Mouse (Mus musculus) G1E-ER4 (cell line): ENCODE results near the gene Dhh. TPM values are rescaled to one million over a fixed set of nuclear protein-coding genes. Genes with fewer than 3 reads are reported as not detected.

Experiments used
- GATA1 ChIP-seq: IDR thresholded peaks from one replicate; pipeline ENCODE4 v1.8.0; 2012; ENCODE audit warnings: low read length, inconsistent platforms
- polyA plus RNA-seq: library from polyadenylated mRNA; stranded (reverse); fragments of >175 nt; gene quantifications from 2 replicates; pipeline ENCODE4 v1.2.3, GENCODE M21; 2012

The Dhh gene
- polyA plus RNA-seq, 1 experiment = not detected

DNA sequence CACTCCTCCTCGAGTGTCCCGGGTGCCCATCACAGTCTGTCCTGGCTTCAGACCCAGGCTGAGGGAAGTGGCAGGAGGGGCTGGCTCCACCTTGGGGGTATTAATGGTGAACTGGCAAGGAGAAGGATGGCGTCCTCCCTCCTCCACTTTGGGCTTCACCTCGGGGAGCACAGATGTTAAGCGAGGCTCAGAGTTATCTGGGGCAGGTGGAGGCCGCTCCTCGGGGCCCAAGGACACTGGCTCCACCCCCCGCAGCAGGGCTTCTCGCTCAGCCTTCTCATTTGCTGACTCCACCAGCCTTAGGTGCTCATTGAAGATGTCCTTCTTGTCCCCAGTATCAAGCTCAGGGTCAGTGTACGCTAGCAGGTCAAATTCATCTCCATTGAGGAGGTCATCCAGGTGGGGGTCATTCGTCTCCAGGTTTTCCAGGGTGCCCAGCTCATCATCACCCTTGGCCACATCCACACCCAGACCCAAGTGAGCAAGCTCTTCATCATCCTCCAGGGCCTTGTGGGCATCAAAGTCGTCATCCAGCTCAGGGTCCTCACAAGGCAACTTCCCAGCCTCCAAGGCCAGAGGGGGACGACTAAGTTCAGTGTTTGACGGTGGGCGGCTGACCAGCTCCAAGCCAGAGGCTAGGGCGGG, 48.3 kb downstream of the Dhh start:
- TF ChIP-seq GATA1 = no peak

DNA sequence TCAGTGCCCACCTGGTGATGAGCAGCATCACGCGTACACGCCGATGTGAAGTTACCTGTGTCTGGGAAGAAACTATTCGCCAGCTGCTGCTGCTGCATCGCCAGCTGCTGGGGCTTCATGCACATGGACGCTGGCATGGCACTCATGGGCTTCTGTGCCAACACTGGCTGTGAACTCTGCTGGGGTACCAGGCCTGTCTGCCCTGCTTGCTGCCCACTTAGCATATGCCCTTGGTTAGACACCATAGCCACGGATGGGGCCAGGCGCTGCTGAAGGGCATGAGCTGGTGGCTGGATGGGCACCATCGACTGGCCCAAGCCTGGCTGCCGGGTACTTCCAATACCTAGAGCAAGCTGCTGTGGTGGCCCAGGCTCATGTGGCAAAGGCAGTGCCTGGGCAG, 49.2 kb downstream of the Dhh start:
- TF ChIP-seq GATA1 = no peak

DNA sequence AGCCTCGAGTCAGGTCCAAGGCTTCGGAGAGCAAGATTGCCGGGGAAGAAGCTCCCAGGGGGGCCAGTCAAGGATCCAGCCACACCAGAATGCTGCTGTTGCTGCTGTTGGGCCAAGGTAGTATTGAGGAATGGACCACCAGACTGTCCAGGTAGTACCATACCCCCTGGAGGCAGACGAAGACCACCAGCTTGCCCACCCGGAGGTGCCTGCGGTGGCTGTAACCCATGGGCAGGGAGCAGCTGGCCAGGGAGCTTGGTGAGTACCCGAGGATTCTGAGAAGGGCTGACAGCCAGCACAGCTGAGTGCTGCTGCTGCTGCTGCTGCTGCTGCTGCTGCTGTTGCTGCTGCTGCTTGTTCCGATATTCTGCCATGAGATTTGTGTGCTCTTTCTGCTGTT, 52.2 kb downstream of the Dhh start:
- no peak for TF ChIP-seq GATA1

DNA sequence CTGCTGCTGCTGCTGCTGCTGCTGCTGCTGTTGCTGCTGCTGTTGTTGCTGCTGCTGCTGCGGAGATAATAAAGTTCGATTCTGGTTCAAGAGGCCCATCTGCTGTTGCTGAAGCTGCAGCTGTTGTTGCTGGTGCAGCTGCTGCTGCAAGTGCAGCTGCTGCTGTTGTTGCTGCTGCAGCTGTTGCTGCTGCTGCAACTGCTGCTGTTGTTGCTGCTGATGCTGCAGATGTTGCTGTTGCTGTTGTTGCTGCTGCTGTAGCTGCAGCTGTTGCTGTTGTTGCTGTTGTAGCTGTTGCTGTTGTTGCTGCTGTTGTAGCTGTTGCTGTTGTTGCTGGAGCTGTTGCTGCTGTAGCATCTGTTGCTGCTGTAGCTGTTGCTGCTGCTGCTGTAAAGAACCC, 53.2 kb downstream of the Dhh start:
- no peak for TF ChIP-seq GATA1

DNA sequence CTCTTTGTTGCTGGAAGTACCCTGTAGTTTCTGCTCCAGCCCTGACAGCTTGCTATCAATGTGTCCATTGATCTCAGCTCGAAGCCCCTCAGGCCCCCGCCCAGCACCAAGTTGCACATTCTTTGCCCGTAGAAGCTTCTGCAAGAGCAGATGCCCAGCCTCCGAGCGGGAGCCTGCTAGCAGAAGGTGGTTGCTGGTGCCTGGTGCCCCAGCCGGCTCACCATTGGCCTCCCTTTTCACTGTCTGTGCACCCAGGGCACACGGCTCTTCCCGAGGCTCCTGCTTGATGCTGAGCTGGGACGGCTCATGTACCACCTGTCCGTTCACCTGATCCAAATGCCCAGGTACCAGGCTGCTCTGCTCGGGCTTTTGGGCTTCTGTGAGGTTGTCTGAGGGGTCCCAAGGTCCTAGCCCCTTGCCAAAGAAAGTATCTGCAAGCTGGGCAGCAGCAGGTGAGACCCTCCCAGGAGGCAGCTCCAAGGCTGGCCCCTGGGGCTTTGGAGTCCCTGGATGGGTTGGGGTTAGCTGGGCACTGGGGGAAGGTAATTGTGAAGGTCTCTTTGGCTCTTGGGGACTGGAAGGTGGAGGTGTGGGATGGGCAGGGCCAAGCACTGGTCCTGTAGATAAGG, 54.6 kb downstream of the Dhh start:
- TF ChIP-seq GATA1 = no peak

Other genes starting within 250 kb of the Dhh start
- 120 and 126 TPM in 2 replicates for gene Ddx23, start 235.6 kb downstream of the Dhh start, polyA plus RNA-seq
- 0.08 and 0.09 TPM in 2 replicates for gene Rnd1, start 221.1 kb downstream of the Dhh start, polyA plus RNA-seq
- gene Ccdc65, start 190.3 kb downstream of the Dhh start, polyA plus RNA-seq = not detected in 2 replicates
- 9.6 and 10.2 TPM in 2 replicates for gene Fkbp11, start 170.3 kb downstream of the Dhh start, polyA plus RNA-seq
- gene Arf3, start 135.3 kb downstream of the Dhh start, polyA plus RNA-seq = 37.5 and 43.4 TPM in 2 replicates
- not detected in 2 replicates for gene Wnt10b, start 120.4 kb downstream of the Dhh start, polyA plus RNA-seq
- gene Wnt1, start 108.7 kb downstream of the Dhh start, polyA plus RNA-seq = not detected in 2 replicates
- gene Ddn, start 89.0 kb downstream of the Dhh start, polyA plus RNA-seq = 0.14 and 0.15 TPM in 2 replicates
- 131 and 155 TPM in 2 replicates for gene Prkag1, start 67.0 kb downstream of the Dhh start, polyA plus RNA-seq
- 38.0 and 38.1 TPM in 2 replicates for gene Kmt2d, start 27.3 kb downstream of the Dhh start, polyA plus RNA-seq
- 2.4 and 2.7 TPM in 2 replicates for gene Rhebl1, start 4.0 kb downstream of the Dhh start, polyA plus RNA-seq
- 7.5 and 9.2 TPM in 2 replicates for gene Lmbr1l, start 19.7 kb upstream of the Dhh start, polyA plus RNA-seq
- 181 and 410 TPM in 2 replicates for gene Tuba1b, start 36.0 kb upstream of the Dhh start, polyA plus RNA-seq
- gene Gm49450, start 55.0 kb upstream of the Dhh start, polyA plus RNA-seq = not detected in 2 replicates
- gene Tuba1a, start 55.2 kb upstream of the Dhh start, polyA plus RNA-seq = 2.5 and 19.3 TPM in 2 replicates
- gene Tuba1c, start 131.4 kb upstream of the Dhh start, polyA plus RNA-seq = 33.1 and 52.2 TPM in 2 replicates
- gene Prph, start 156.6 kb upstream of the Dhh start, polyA plus RNA-seq = not detected in 2 replicates
- gene Troap, start 176.0 kb upstream of the Dhh start, polyA plus RNA-seq = 66.5 and 72.8 TPM in 2 replicates
- not detected in 2 replicates for gene C1ql4, start 189.3 kb upstream of the Dhh start, polyA plus RNA-seq
- not detected in 2 replicates for gene Dnajc22, start 194.6 kb upstream of the Dhh start, polyA plus RNA-seq
- gene Spats2, start 227.4 kb upstream of the Dhh start, polyA plus RNA-seq = not detected in 2 replicates